ENCODE assay signal across 8 mouse cellular contexts in genomic region chr7:144943254-144943653, GRCm38 (mm10). TPM values are rescaled to one million over a fixed set of nuclear protein-coding genes. Genes with fewer than 3 reads are reported as not detected.
DNase-seq lines count a peak whose midpoint lies in the region; ATAC-seq and TF ChIP-seq lines count a peak whose summit lies in the region.

No protein-coding gene starts in this region.

- no peaks in the 10 kb centered on the region for H3K9me3 ChIP-seq in ES-E14 (ENCODE audit: control insufficient read depth, insufficient read depth, low read depth, low read length)
- no peaks in the 10 kb centered on the region for H3K9me3 ChIP-seq in forebrain, embryonic 15.5 days

- DNase-seq in ES-E14 (ENCODE audit: low read depth, low spot score), result peak; percentile 80
- peak; percentile 88 to 91 for DNase-seq in adrenal gland, postnatal 36 days
- DNase-seq in heart, postnatal 36 days, result peak; percentile 78 to 82
- peak; percentile 63 to 68 for DNase-seq in layer of hippocampus, postnatal 36 days
- peak; percentile 73 for DNase-seq in lung, postnatal 25 days (ENCODE audit: low spot score)
- peak; percentile 81 to 86 for DNase-seq in right cerebral cortex, postnatal 10 days (ENCODE audit: low spot score in 2 of 2)

- peak; percentile 32; the same call in 1 of the 2 replicates for ATAC-seq in forebrain, embryonic 15.5 days (replicated peaks)
- no peak for ATAC-seq in monocyte, adult 5-6 weeks (replicated peaks; ENCODE audit: insufficient number of reproducible peaks, low FRiP score, low TSS enrichment, poor library complexity, severe bottlenecking)

- intact Hi-C loops in heart, postnatal 36 days (cut with DNase I), result loop anchor here (2.0 kb wide), 1 partner anchor 54 kb away; no protein-coding TSS in a partner anchor

- no peaks in the 10 kb centered on the region for H3K36me3 ChIP-seq in ES-E14 (ENCODE audit: control insufficient read depth, insufficient read depth, low read length, poor library complexity, severe bottlenecking)
- no peaks in the 10 kb centered on the region for H3K36me3 ChIP-seq in forebrain, embryonic 15.5 days

- in situ Hi-C loops in ES-E14 (cut with MboI; ENCODE audit: low sequenced_read_pairs in 2 of 2, unreplicated experiment in 2 of 2), result no loop called here

- peak overlapping the region; percentile 62 to 81 for H3K4me3 ChIP-seq in ES-E14 (ENCODE audit: insufficient read depth in 1 of 2, low read depth in 1 of 2, low read length in 2 of 2, poor library complexity in 1 of 2, severe bottlenecking in 1 of 2)
- peak overlapping the region; percentile 48 for H3K4me3 ChIP-seq in forebrain, embryonic 15.5 days

- H3K4me2 ChIP-seq in forebrain, embryonic 15.5 days (replicated peaks), result peak overlapping the region; percentile 89

- H3K9ac ChIP-seq in ES-E14 (ENCODE audit: insufficient read depth, low read depth, low read length, poor library complexity, severe bottlenecking), result peak overlapping the region; percentile 96
- 0 out of 2 replicates have a peak overlapping the region, but pooled peaks have one; percentile 25 for H3K9ac ChIP-seq in forebrain, embryonic 15.5 days (replicated peaks)

- peaks cover 41% of the 10 kb centered on the region for H3K27me3 ChIP-seq in forebrain, embryonic 15.5 days

- H3K4me1 ChIP-seq in ES-E14 (ENCODE audit: control insufficient read depth in 2 of 2, insufficient read depth in 2 of 2, low read length in 2 of 2, poor library complexity in 1 of 2), result no peaks in the 10 kb centered on the region; a peak in 1 of 4 replicates
- H3K4me1 ChIP-seq in forebrain, embryonic 15.5 days, result peaks cover 52% of the 10 kb centered on the region

- peak overlapping the region; percentile 93 for H3K27ac ChIP-seq in ES-E14 (ENCODE audit: insufficient read depth, low read depth, low read length, poor library complexity, severe bottlenecking)
- H3K27ac ChIP-seq in forebrain, embryonic 15.5 days (replicated peaks), result no peak overlapping the region

- under 1% methylated on average over 45 of the region's 45 CpGs for WGBS in forebrain, embryonic 15.5 days

TF ChIP-seq in ES-E14, 5 proteins besides CTCF, POLR2A, EP300 and RAD21:
- TF ChIP-seq CHD2 (IDR thresholded peaks at IDR 0.05; ENCODE audit: low read depth, low read length) (peak; percentile 95), ZC3H11A (IDR thresholded peaks at IDR 0.05; ENCODE audit: borderline replicate concordance, low read depth, low read length) (no peak), HCFC1 (IDR thresholded peaks at IDR 0.05; ENCODE audit: borderline replicate concordance, insufficient read depth, low read length) (peak; percentile 43; the same call in 1 of the 2 replicates)

RNA-seq across cellular contexts. Expression of gene Ccnd1, which starts 3.5 kb away (rescaled TPM):
- 57.6 and 65.9 TPM in 2 replicates for total RNA-seq in ES-E14 (2012; rRNA removed)
- total RNA-seq in adrenal gland, postnatal 36 days (2021), result 100 to 1,000 TPM; 121 to 178 TPM
- polyA plus RNA-seq in forebrain, embryonic 15.5 days (2015; fragmentation: Nextera tagmentation; extraction: Ambion mirVana), result 34.9 and 41.7 TPM in 2 replicates
- 10 to 100 TPM; 30.6 to 35.2 TPM for total RNA-seq in heart, postnatal 36 days (2021)
- 10 to 100 TPM; 50.8 to 53.9 TPM for total RNA-seq in layer of hippocampus, postnatal 36 days (2021)
- 1.1 to 5.5 TPM (median 1.7 TPM) in 3 replicates for total RNA-seq in monocyte, adult 5-6 weeks (2017)

RNA-seq across cellular contexts. Expression of gene LTO1, which starts 28.4 kb away (rescaled TPM):
- total RNA-seq in ES-E14 (2012; rRNA removed), result 23.9 TPM in 2 replicates
- total RNA-seq in adrenal gland, postnatal 36 days (2021), result 10 to 100 TPM; 20.5 to 24.1 TPM
- 36.3 and 39.3 TPM in 2 replicates for polyA plus RNA-seq in forebrain, embryonic 15.5 days (2015; fragmentation: Nextera tagmentation; extraction: Ambion mirVana)
- total RNA-seq in heart, postnatal 36 days (2021), result 10 to 100 TPM; 13.8 to 15.4 TPM
- total RNA-seq in layer of hippocampus, postnatal 36 days (2021), result 10 to 100 TPM; 26.2 TPM
- 31.6 to 57.8 TPM (median 50.1 TPM) in 3 replicates for total RNA-seq in monocyte, adult 5-6 weeks (2017)

RNA-seq across cellular contexts. Expression of gene Fgf15, which starts 46.9 kb away (rescaled TPM):
- 10.8 and 43.2 TPM in 2 replicates for total RNA-seq in ES-E14 (2012; rRNA removed)
- total RNA-seq in adrenal gland, postnatal 36 days (2021), result not detected
- polyA plus RNA-seq in forebrain, embryonic 15.5 days (2015; fragmentation: Nextera tagmentation; extraction: Ambion mirVana), result 20.0 and 20.8 TPM in 2 replicates
- total RNA-seq in heart, postnatal 36 days (2021), result not detected
- not detected for total RNA-seq in layer of hippocampus, postnatal 36 days (2021)
- not detected in 3 replicates for total RNA-seq in monocyte, adult 5-6 weeks (2017)

Comparison
In these comparisons a context has a peak if more than half of its experiments do, and no peak if none do; other contexts are left out.
1. RNA of gene Fgf15, which starts 46.9 kb away (total RNA-seq): 10.8 to 43.2 TPM in ES-E14; not detected in adrenal gland, postnatal 36 days, not detected in heart, postnatal 36 days, not detected in layer of hippocampus, postnatal 36 days and not detected in monocyte, adult 5-6 weeks; every median in the first group is over 10 times any median in the second.
2. Peak in every context shown above with its lines, with median percentiles within 50 percentile points of each other: DNase-seq.